ENCODE assay signal across 26 mouse cellular contexts in genomic region chr2:154937547-154938390, GRCm38 (mm10). TPM values are rescaled to one million over a fixed set of nuclear protein-coding genes. Genes with fewer than 3 reads are reported as not detected.
DNase-seq lines count a peak whose midpoint lies in the region; ATAC-seq and TF ChIP-seq lines count a peak whose summit lies in the region.
"Had no signal": no experiment of that assay in that cellular context is flagged by ENCODE, and none has a peak within 500 bp of the region (broad histone marks: within the 10 kb centered on the region; RNA-seq: fewer than 3 reads in every experiment).

No protein-coding gene starts in this region.

- no peaks in the 10 kb centered on the region for H3K36me3 ChIP-seq in midbrain, embryonic 11.5 days (ENCODE audit: control insufficient read depth, insufficient read depth, low read length)
- H3K36me3 ChIP-seq in midbrain, embryonic 10.5 days, result no peaks in the 10 kb centered on the region
- H3K36me3 ChIP-seq in intestine, embryonic 14.5 days (ENCODE audit: control insufficient read depth, insufficient read depth, low read length), result no peaks in the 10 kb centered on the region
- H3K36me3 ChIP-seq in intestine, postnatal 0 days (ENCODE audit: control insufficient read depth, insufficient read depth), result no peaks in the 10 kb centered on the region
- H3K36me3 ChIP-seq: embryonic facial prominence, embryonic 12.5 days; embryonic facial prominence, embryonic 15.5 days; G1E; heart, embryonic 13.5 days; hindbrain, embryonic 15.5 days had no signal

- no peaks in the 10 kb centered on the region for H3K27me3 ChIP-seq in midbrain, embryonic 11.5 days (ENCODE audit: control insufficient read depth, insufficient read depth, low read length)
- H3K27me3 ChIP-seq in midbrain, embryonic 10.5 days (ENCODE audit: low read depth, poor library complexity, severe bottlenecking), result no peaks in the 10 kb centered on the region; the same call in 1 of the 2 replicates
- H3K27me3 ChIP-seq in intestine, embryonic 14.5 days (replicated peaks; ENCODE audit: control insufficient read depth, insufficient read depth, low read length), result no peaks in the 10 kb centered on the region
- H3K27me3 ChIP-seq in intestine, postnatal 0 days (replicated peaks; ENCODE audit: control insufficient read depth, insufficient read depth, low read length), result no peaks in the 10 kb centered on the region
- H3K27me3 ChIP-seq: CH12.LX; embryonic facial prominence, embryonic 12.5 days; hindbrain, embryonic 15.5 days had no signal

- H3K4me3 ChIP-seq in midbrain, embryonic 11.5 days (ENCODE audit: low read depth, low read length), result no peak overlapping the region
- H3K4me3 ChIP-seq in midbrain, embryonic 10.5 days, result no peak overlapping the region
- H3K4me3 ChIP-seq in intestine, embryonic 14.5 days (ENCODE audit: low read depth, low read length), result no peak overlapping the region
- H3K4me3 ChIP-seq in intestine, postnatal 0 days (ENCODE audit: low read depth, low read length), result no peak overlapping the region
- H3K4me3 ChIP-seq: embryonic facial prominence, embryonic 12.5 days; embryonic facial prominence, embryonic 15.5 days; heart, embryonic 13.5 days; hindbrain, embryonic 15.5 days had no signal

- no peaks in the 10 kb centered on the region for H3K9me3 ChIP-seq in midbrain, embryonic 11.5 days (ENCODE audit: control insufficient read depth, low read length)
- no peaks in the 10 kb centered on the region for H3K9me3 ChIP-seq in midbrain, embryonic 10.5 days (replicated peaks)
- no peaks in the 10 kb centered on the region for H3K9me3 ChIP-seq in intestine, embryonic 14.5 days (ENCODE audit: control insufficient read depth, low read length)
- H3K9me3 ChIP-seq in intestine, postnatal 0 days (ENCODE audit: control insufficient read depth), result no peaks in the 10 kb centered on the region
- H3K9me3 ChIP-seq: embryonic facial prominence, embryonic 12.5 days; embryonic facial prominence, embryonic 15.5 days; G1E; heart, embryonic 13.5 days; hindbrain, embryonic 15.5 days had no signal

- no peak for TF ChIP-seq CTCF in intestine, postnatal 0 days (IDR thresholded peaks at IDR 0.05; ENCODE audit: low read depth)

- H3K9ac ChIP-seq in midbrain, embryonic 11.5 days (ENCODE audit: low read length), result no peak overlapping the region
- H3K9ac ChIP-seq in intestine, embryonic 14.5 days (ENCODE audit: low read length), result no peak overlapping the region
- H3K9ac ChIP-seq in intestine, postnatal 0 days (ENCODE audit: low read depth, low read length), result no peak overlapping the region
- H3K9ac ChIP-seq: embryonic facial prominence, embryonic 12.5 days; embryonic facial prominence, embryonic 15.5 days; heart, embryonic 13.5 days; hindbrain, embryonic 15.5 days had no signal

- 84% methylated on average over 8 of the region's 8 CpGs for WGBS in midbrain, embryonic 11.5 days
- 88% methylated on average over 8 of the region's 8 CpGs for WGBS in midbrain, embryonic 10.5 days
- WGBS in intestine, embryonic 14.5 days, result 68% methylated on average over 8 of the region's 8 CpGs
- 39% methylated on average over 8 of the region's 8 CpGs for WGBS in intestine, postnatal 0 days

- no peak overlapping the region for H3K27ac ChIP-seq in midbrain, embryonic 11.5 days (ENCODE audit: low read depth, low read length)
- H3K27ac ChIP-seq in midbrain, embryonic 10.5 days (replicated peaks), result no peak overlapping the region
- H3K27ac ChIP-seq in intestine, embryonic 14.5 days (ENCODE audit: low read depth), result no peak overlapping the region
- H3K27ac ChIP-seq in intestine, postnatal 0 days (ENCODE audit: low read depth, low read length), result no peak overlapping the region
- H3K27ac ChIP-seq: embryonic facial prominence, embryonic 12.5 days; embryonic facial prominence, embryonic 15.5 days; heart, embryonic 13.5 days; hindbrain, embryonic 15.5 days had no signal

- H3K4me1 ChIP-seq in midbrain, embryonic 11.5 days (ENCODE audit: control insufficient read depth, insufficient read depth, low read length), result peaks cover 2% of the 10 kb centered on the region; the same call in 1 of the 2 replicates
- H3K4me1 ChIP-seq in midbrain, embryonic 10.5 days, result peaks cover 12% of the 10 kb centered on the region
- no peaks in the 10 kb centered on the region for H3K4me1 ChIP-seq in intestine, embryonic 14.5 days (replicated peaks; ENCODE audit: control insufficient read depth, insufficient read depth, low read length)
- no peaks in the 10 kb centered on the region for H3K4me1 ChIP-seq in intestine, postnatal 0 days (replicated peaks; ENCODE audit: control insufficient read depth, insufficient read depth, low read length)
- H3K4me1 ChIP-seq: hindbrain, embryonic 15.5 days had no signal

- peak; percentile 2 for DNase-seq in midbrain, embryonic 11.5 days (ENCODE audit: low spot score, missing footprints)
- DNase-seq in midbrain, embryonic 10.5 days (ENCODE audit: low spot score), result no peak
- peak; percentile 52 for DNase-seq in intestine, embryonic 14.5 days (ENCODE audit: low spot score)
- DNase-seq in thymus, postnatal 4 days, result no peak
- no peak for DNase-seq in frontal cortex, postnatal 36 days (ENCODE audit: low spot score in 2 of 2)
- DNase-seq: adrenal gland, postnatal 10 days; adrenal gland, postnatal 36 days; B cell, adult 2 months; cerebellum, adult 11 months; cerebellum, adult 2 months; cerebellum, adult 9-11 months; cerebellum, postnatal 25 days; gastrocnemius, postnatal 14 days; heart, adult 18-20 months; heart, postnatal 14 days; heart, postnatal 4 days; kidney, adult 11 months had no signal

- H3K4me2 ChIP-seq in midbrain, embryonic 11.5 days, result no peak overlapping the region
- no peak overlapping the region for H3K4me2 ChIP-seq in intestine, embryonic 14.5 days (ENCODE audit: low read length)
- H3K4me2 ChIP-seq in intestine, postnatal 0 days (replicated peaks; ENCODE audit: low read depth), result peak overlapping the region; percentile 17; the same call in 1 of the 2 replicates
- H3K4me2 ChIP-seq: embryonic facial prominence, embryonic 12.5 days; embryonic facial prominence, embryonic 15.5 days; heart, embryonic 13.5 days; hindbrain, embryonic 15.5 days had no signal

- no peak for ATAC-seq in midbrain, embryonic 11.5 days (ENCODE audit: low FRiP score)
- ATAC-seq in intestine, embryonic 14.5 days (replicated peaks; ENCODE audit: low FRiP score, low TSS enrichment, low read depth), result no peak
- ATAC-seq in intestine, postnatal 0 days, result no peak
- ATAC-seq: forebrain, embryonic 14.5 days; Patski had no signal

RNA-seq across cellular contexts. Expression of gene Eif2s2, which starts 45.0 kb away (rescaled TPM):
- 135 and 144 TPM in 2 replicates for polyA plus RNA-seq in midbrain, embryonic 11.5 days (2014; fragmentation: Nextera tagmentation; extraction: Ambion mirVana)
- polyA plus RNA-seq in midbrain, embryonic 10.5 days (2016; fragmentation: Nextera tagmentation; extraction: Ambion mirVana), result 108 and 119 TPM in 2 replicates
- 107 and 112 TPM in 2 replicates for polyA plus RNA-seq in intestine, embryonic 14.5 days (2014; fragmentation: Nextera tagmentation; extraction: Ambion mirVana)
- 80.4 and 85.5 TPM in 2 replicates for polyA plus RNA-seq in intestine, postnatal 0 days (2015; fragmentation: Nextera tagmentation; extraction: Ambion mirVana)

Comparison
In these comparisons a context has a peak if more than half of its experiments do, and no peak if none do; other contexts are left out.
1. DNase-seq: peak in midbrain, embryonic 11.5 days (single experiment) and intestine, embryonic 14.5 days (single experiment); none in midbrain, embryonic 10.5 days (single experiment), thymus, postnatal 4 days (single experiment) and frontal cortex, postnatal 36 days (0 of 2).